Mouse (Mus musculus) kidney, adult 2 months (tissue): ENCODE measurements around the gene Olfr1555-ps1. TPM values are rescaled to one million over a fixed set of nuclear protein-coding genes. Genes with fewer than 3 reads are reported as not detected.
"Not testable (repeated sequence)": the region's sequence is repeated elsewhere in the genome, so short reads cannot be mapped to it uniquely, and the experiment has no call there.

Experiments used
- DNase-seq: peaks from one replicate; pipeline ENCODE4 v3.0.0; 2021
- H3K27ac ChIP-seq: fragments of 200-500 bp; 2 replicates; pipeline ENCODE4 v1.5.1; 2012; ENCODE audit warnings: low read depth, low read length, control low read depth, inconsistent platforms; ENCODE audit not compliant: insufficient read depth
- H3K27me3 ChIP-seq: fragments of 200-500 bp; replicated peaks from 2 replicates; pipeline ENCODE4 v1.6.1; 2012; ENCODE audit warnings: mild to moderate bottlenecking, moderate library complexity, low read length, inconsistent platforms; ENCODE audit not compliant: control insufficient read depth, insufficient read depth
- H3K36me3 ChIP-seq: fragments of 200-500 bp; 2 replicates; pipeline ENCODE4 v1.6.1; 2012; ENCODE audit warnings: mild to moderate bottlenecking, moderate library complexity, low read length, inconsistent platforms; ENCODE audit not compliant: control insufficient read depth, insufficient read depth
- H3K4me1 ChIP-seq: fragments of 200-500 bp; 2 replicates; pipeline ENCODE4 v1.6.1; 2011; ENCODE audit warnings: low read length; ENCODE audit not compliant: control insufficient read depth, insufficient read depth
- H3K4me3 ChIP-seq: fragments of 200-500 bp; 2 replicates; pipeline ENCODE4 v1.5.1; 2011; ENCODE audit warnings: mild to moderate bottlenecking, low read depth, low read length, control low read depth; ENCODE audit not compliant: insufficient read depth
- CTCF ChIP-seq: fragments of 200-500 bp; conservative IDR thresholded peaks from 2 replicates; pipeline ENCODE4 v1.5.1; 2011; ENCODE audit warnings: low read depth, mild to moderate bottlenecking, control low read depth, low read length, moderate library complexity, mixed read lengths; ENCODE audit not compliant: insufficient read depth, insufficient read length
- POLR2A ChIP-seq: fragments of 200-500 bp; IDR thresholded peaks from one replicate; pipeline ENCODE4 v1.6.1; 2011; ENCODE audit warnings: low read depth, low read length, control low read depth
- WGBS: fragments of 180-500 bp; shearing (Covaris S2); methylation state at CpG from one replicate; pipeline ENCODE4 v1.1.7; 2018; 5-methylcytosine and 5-hydroxymethylcytosine counted together
- polyA plus RNA-seq: library from polyadenylated mRNA; depleted of rRNA; stranded (reverse); fragments of >200 nt; gene quantifications from 2 replicates; pipeline ENCODE4 v1.2.3, GENCODE M21; 2012; rRNA removed

Gene Olfr1555-ps1
- not detected in 2 replicates for polyA plus RNA-seq

- WGBS, result 42% methylated on average over 1 of the region's 1 CpGs
- DNase-seq, H3K36me3 ChIP-seq, H3K4me1 ChIP-seq, H3K4me3 ChIP-seq, H3K27me3 ChIP-seq, H3K27ac ChIP-seq: not testable (repeated sequence)
These were observed at the start of gene Olfr1555-ps1 for GRCm38 (mm10) chr19:12170062-12170599. Gene Olfr1555-ps1, minus strand, starts transcription at chr19:12170112.

- Histone ChIP-seq H3K4me1 (no peaks in the 10 kb centered on the region), H3K36me3 (no peaks in the 10 kb centered on the region), H3K4me3 (no peak within 1 kb of the TSS), H3K27ac (no peak within 1 kb of the TSS), H3K27me3 (no peaks in the 10 kb centered on the region)
- 70% methylated on average over 1 of the region's 1 CpGs for WGBS
- DNase-seq, result no peak
- TF ChIP-seq POLR2A (no peak), CTCF (no peak)
These were observed 30.4 kb upstream of the Olfr1555-ps1 start, which contains the start of gene Olfr1431 for GRCm38 (mm10) chr19:12200334-12200733. Gene Olfr1431, plus strand, starts transcription at chr19:12200634.

GRCm38 (mm10) chr19:12199076-12199475, 29.2 kb upstream of the Olfr1555-ps1 start:
- WGBS, result 83% methylated on average over 4 of the region's 4 CpGs
- not testable (repeated sequence) for DNase-seq, H3K4me1 ChIP-seq, H3K27me3 ChIP-seq, H3K27ac ChIP-seq, H3K36me3 ChIP-seq, H3K4me3 ChIP-seq

GRCm38 (mm10) chr19:12175431-12175830, 5.5 kb upstream of the Olfr1555-ps1 start:
- not testable (repeated sequence) for H3K27ac ChIP-seq, H3K27me3 ChIP-seq, H3K36me3 ChIP-seq, DNase-seq, H3K4me1 ChIP-seq, H3K4me3 ChIP-seq
- 80% methylated on average over 5 of the region's 5 CpGs for WGBS

- Histone ChIP-seq H3K4me1 (no peaks in the 10 kb centered on the region), H3K4me3 (no peak overlapping the region), H3K27me3 (no peaks in the 10 kb centered on the region), H3K36me3 (no peaks in the 10 kb centered on the region), H3K27ac (no peak overlapping the region)
- no peak for DNase-seq
- TF ChIP-seq POLR2A (no peak), CTCF (no peak)
- WGBS, result 90% methylated on average over 3 of the region's 3 CpGs
These were observed 24.5 kb downstream of the Olfr1555-ps1 start for GRCm38 (mm10) chr19:12145452-12145851.

DNA sequence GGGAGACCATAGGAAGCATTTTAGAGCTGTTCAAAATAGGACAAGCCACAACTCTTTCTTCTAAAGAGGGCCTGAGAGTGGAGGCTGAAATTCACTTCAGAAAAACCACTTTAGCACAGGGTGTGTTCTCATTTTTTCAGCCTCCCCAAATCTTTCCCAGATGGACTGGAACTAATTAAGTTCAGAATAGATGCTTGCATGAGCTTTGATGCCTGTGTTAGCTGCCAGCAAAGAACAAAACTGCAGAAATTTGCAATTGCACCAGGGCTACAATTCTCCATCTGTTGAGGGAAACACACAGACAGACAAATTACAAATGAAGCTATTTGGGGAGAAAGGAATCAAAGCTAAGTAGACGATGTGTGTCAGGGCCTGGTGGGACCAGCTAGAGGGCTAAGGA, 26.6 kb downstream of the Olfr1555-ps1 start:
- Histone ChIP-seq H3K4me1 (no peaks in the 10 kb centered on the region), H3K27me3 (no peaks in the 10 kb centered on the region), H3K4me3 (no peak overlapping the region), H3K27ac (no peak overlapping the region), H3K36me3 (no peaks in the 10 kb centered on the region)
- WGBS, result 67% methylated on average over 1 of the region's 1 CpGs
- TF ChIP-seq CTCF (no peak), POLR2A (no peak)
- DNase-seq, result no peak

DNA sequence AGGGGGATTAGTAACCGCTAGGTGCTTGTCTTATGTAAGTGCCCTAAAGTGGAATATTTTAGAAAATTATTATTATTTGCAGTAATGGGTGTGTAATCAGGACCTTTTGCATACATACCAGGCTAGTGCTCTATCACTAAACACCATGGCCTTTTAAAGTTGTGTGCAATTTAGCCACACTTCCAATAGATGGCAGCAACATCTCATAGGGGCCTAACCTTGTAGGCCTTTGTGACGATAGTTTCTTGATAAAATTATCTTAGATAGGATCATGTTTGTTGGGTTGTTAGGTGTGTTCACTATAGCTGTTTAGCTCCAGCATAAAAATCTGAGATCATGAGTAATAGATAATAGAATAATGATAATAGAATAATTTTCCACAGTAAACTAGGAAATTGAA, 35.6 kb downstream of the Olfr1555-ps1 start:
- no peaks in the 10 kb centered on the region for H3K4me1 ChIP-seq
- TF ChIP-seq CTCF, result no peak
- TF ChIP-seq POLR2A, result no peak
- no peaks in the 10 kb centered on the region for H3K27me3 ChIP-seq
- H3K36me3 ChIP-seq, result no peaks in the 10 kb centered on the region
- WGBS, result 28% methylated on average over 2 of the region's 2 CpGs
- DNase-seq, result peak; percentile 32
- H3K27ac ChIP-seq, result no peak overlapping the region
- H3K4me3 ChIP-seq, result no peak overlapping the region

- Histone ChIP-seq H3K27me3 (no peaks in the 10 kb centered on the region), H3K4me1 (no peaks in the 10 kb centered on the region), H3K27ac (no peak within 1 kb of the TSS), H3K4me3 (no peak within 1 kb of the TSS), H3K36me3 (no peaks in the 10 kb centered on the region)
- no peak for DNase-seq
- TF ChIP-seq CTCF (no peak), POLR2A (no peak)
- 69% methylated on average over 3 of the region's 3 CpGs for WGBS
These were observed 46.8 kb downstream of the Olfr1555-ps1 start, which contains the start of gene Olfr76 for GRCm38 (mm10) chr19:12123103-12123502. Gene Olfr76, minus strand, starts transcription at chr19:12123203.
